Mouse (Mus musculus) forebrain, embryonic 11.5 days (tissue): ENCODE results near the gene Gpr132. TPM values are rescaled to one million over a fixed set of nuclear protein-coding genes. Genes with fewer than 3 reads are reported as not detected.

Source experiments
- ATAC-seq: fragments of 200-750 bp; cut with Nextera tagmentation; replicated peaks from 2 replicates; pipeline ENCODE4 v1.8.0; 2017; ENCODE audit warnings: moderate TSS enrichment; ENCODE audit not compliant: low FRiP score
- DNase-seq: peaks from one replicate; pipeline ENCODE4 v3.0.0-alpha.2; 2017; ENCODE audit warnings: low spot score
- H3K27ac ChIP-seq: fragments of 300-500 bp; sonication (generic); 2 replicates; pipeline ENCODE4 v1.5.1; 2014; ENCODE audit warnings: low read depth, low read length
- H3K27me3 ChIP-seq: fragments of 300-500 bp; sonication (generic); 2 replicates; pipeline ENCODE4 v1.6.1; 2014; ENCODE audit warnings: mild to moderate bottlenecking, low read length, mixed read lengths; ENCODE audit not compliant: control insufficient read depth, insufficient read depth
- H3K36me3 ChIP-seq: fragments of 300-500 bp; sonication (generic); 2 replicates; pipeline ENCODE4 v1.6.1; 2014; ENCODE audit warnings: mild to moderate bottlenecking, low read length, moderate library complexity, mixed read lengths; ENCODE audit not compliant: control insufficient read depth, insufficient read depth
- H3K4me1 ChIP-seq: fragments of 300-500 bp; sonication (generic); replicated peaks from 2 replicates; pipeline ENCODE4 v1.6.1; 2014; ENCODE audit warnings: low read length, mixed read lengths; ENCODE audit not compliant: control insufficient read depth, insufficient read depth
- H3K4me2 ChIP-seq: fragments of 300-500 bp; sonication (generic); 2 replicates; pipeline ENCODE4 v1.6.1; 2014; ENCODE audit warnings: low read depth, mild to moderate bottlenecking, low read length, moderate library complexity, mixed read lengths; ENCODE audit not compliant: severe bottlenecking
- H3K4me3 ChIP-seq: fragments of 300-500 bp; sonication (generic); 2 replicates; pipeline ENCODE4 v1.5.1; 2014; ENCODE audit warnings: low read depth, low read length
- H3K9ac ChIP-seq: fragments of 300-500 bp; sonication (generic); 2 replicates; pipeline ENCODE4 v1.6.1; 2014; ENCODE audit warnings: low read length
- H3K9me3 ChIP-seq: fragments of 300-500 bp; sonication (generic); 2 replicates; pipeline ENCODE4 v1.6.1; 2016; ENCODE audit warnings: low read length, mixed read lengths; ENCODE audit not compliant: control insufficient read depth
- WGBS: fragments of 180-500 bp; shearing (Covaris S2); extraction: QIAGEN DNeasy Blood & Tissue Kit; methylation state at CpG from one replicate; pipeline ENCODE4 v1.1.7; 2014; 5-methylcytosine and 5-hydroxymethylcytosine counted together
- polyA plus RNA-seq: library from polyadenylated mRNA; unstranded; fragments of >200 nt; fragmentation: Nextera tagmentation; extraction: Ambion mirVana; gene quantifications from 2 replicates; pipeline ENCODE4 v1.2.1, GENCODE M21; 2014

Gene Gpr132
- polyA plus RNA-seq, 1 experiment from 2014 or later: not detected

- DNase-seq: no peak
- Histone ChIP-seq H3K4me2 (no peak overlapping the region), H3K9me3 (no peaks in the 10 kb centered on the region), H3K4me3 (no peak overlapping the region), H3K27me3 (peaks cover 29% of the 10 kb centered on the region), H3K36me3 (no peaks in the 10 kb centered on the region), H3K9ac (no peak overlapping the region), H3K27ac (no peak overlapping the region), H3K4me1 (peaks cover 7% of the 10 kb centered on the region)
- ATAC-seq: no peak
- WGBS: 70% methylated on average over 6 of the region's 6 CpGs
Measured at GRCm38 (mm10) chr12:112881301-112881815, 13.3 kb upstream of the Gpr132 start.

- H3K4me3 ChIP-seq: no peak overlapping the region
Measured at GRCm38 (mm10) chr12:112880661-112881060, 12.6 kb upstream of the Gpr132 start.

GRCm38 (mm10) chr12:112879731-112880130 is 11.7 kb upstream of the Gpr132 start:
- DNase-seq (no peak), ATAC-seq (no peak)
- WGBS: 75% methylated on average over 5 of the region's 5 CpGs
- Histone ChIP-seq H3K27ac (no peak overlapping the region), H3K36me3 (no peaks in the 10 kb centered on the region), H3K9me3 (no peaks in the 10 kb centered on the region), H3K27me3 (peaks cover 45% of the 10 kb centered on the region), H3K4me3 (no peak overlapping the region), H3K4me2 (no peak overlapping the region), H3K9ac (no peak overlapping the region), H3K4me1 (peaks cover 11% of the 10 kb centered on the region)

More at GRCm38 (mm10) chr12:112880661-112881060, 12.6 kb upstream of the Gpr132 start:
- Histone ChIP-seq H3K36me3 (no peaks in the 10 kb centered on the region), H3K4me1 (peaks cover 11% of the 10 kb centered on the region), H3K9me3 (no peaks in the 10 kb centered on the region), H3K27ac (no peak overlapping the region), H3K4me2 (no peak overlapping the region), H3K27me3 (peaks cover 36% of the 10 kb centered on the region), H3K9ac (no peak overlapping the region)
- no peak for DNase-seq
- WGBS: 77% methylated on average over 4 of the region's 4 CpGs
- ATAC-seq: no peak

- peak overlapping the region; percentile 39 for H3K9ac ChIP-seq
- ATAC-seq (no peak), DNase-seq (peak; percentile 70)
- peaks cover 15% of the 10 kb centered on the region for H3K4me1 ChIP-seq
- WGBS: under 1% methylated on average over 37 of the region's 37 CpGs
- H3K4me3 ChIP-seq: peak overlapping the region; percentile 32
- peaks cover 60% of the 10 kb centered on the region for H3K27me3 ChIP-seq
- no peaks in the 10 kb centered on the region for H3K9me3 ChIP-seq
- H3K36me3 ChIP-seq: no peaks in the 10 kb centered on the region
- peak overlapping the region; percentile 54 for H3K4me2 ChIP-seq
- H3K27ac ChIP-seq: no peak overlapping the region
Measured at GRCm38 (mm10) chr12:112877607-112878020, 9.6 kb upstream of the Gpr132 start.

GRCm38 (mm10) chr12:112877073-112877576 is 9.1 kb upstream of the Gpr132 start:
- no peak overlapping the region for H3K27ac ChIP-seq
- H3K4me2 ChIP-seq: peak overlapping the region; percentile 54
- H3K9me3 ChIP-seq: no peaks in the 10 kb centered on the region
- H3K36me3 ChIP-seq: no peaks in the 10 kb centered on the region
- peak overlapping the region; percentile 32 for H3K4me3 ChIP-seq
- H3K4me1 ChIP-seq: peaks cover 15% of the 10 kb centered on the region
- peaks cover 60% of the 10 kb centered on the region for H3K27me3 ChIP-seq
- ATAC-seq (no peak), DNase-seq (no peak)
- WGBS: 7% methylated on average over 17 of the region's 17 CpGs
- H3K9ac ChIP-seq: peak overlapping the region; percentile 39

GRCm38 (mm10) chr12:112876332-112877072 is 8.5 kb upstream of the Gpr132 start:
- H3K27ac ChIP-seq: no peak overlapping the region
- H3K9ac ChIP-seq: no peak overlapping the region
- H3K4me2 ChIP-seq: peak overlapping the region; percentile 25
- 5% methylated on average over 28 of the region's 28 CpGs for WGBS
- H3K27me3 ChIP-seq: peaks cover 60% of the 10 kb centered on the region
- DNase-seq (peak; percentile 65), ATAC-seq (peak; percentile 27; the same call in 1 of the 2 replicates)
- H3K4me1 ChIP-seq: peaks cover 15% of the 10 kb centered on the region
- H3K36me3 ChIP-seq: no peaks in the 10 kb centered on the region
- H3K9me3 ChIP-seq: no peaks in the 10 kb centered on the region
- peak overlapping the region; percentile 5; the same call in 1 of the 2 replicates for H3K4me3 ChIP-seq

- peaks cover 15% of the 10 kb centered on the region for H3K4me1 ChIP-seq
- no peak overlapping the region for H3K4me2 ChIP-seq
- WGBS: 26% methylated on average over 16 of the region's 16 CpGs
- no peak overlapping the region for H3K9ac ChIP-seq
- peaks cover 60% of the 10 kb centered on the region for H3K27me3 ChIP-seq
- no peaks in the 10 kb centered on the region for H3K36me3 ChIP-seq
- no peak overlapping the region for H3K4me3 ChIP-seq
- no peak overlapping the region for H3K27ac ChIP-seq
- H3K9me3 ChIP-seq: no peaks in the 10 kb centered on the region
- peak; percentile 93 for DNase-seq
- ATAC-seq: peak; percentile 71
Measured at GRCm38 (mm10) chr12:112875225-112876013, 7.4 kb upstream of the Gpr132 start.

- Histone ChIP-seq H3K27me3 (peaks cover 58% of the 10 kb centered on the region), H3K9ac (peak overlapping the region; percentile 23; the same call in 1 of the 2 replicates), H3K27ac (no peak overlapping the region), H3K36me3 (no peaks in the 10 kb centered on the region), H3K4me1 (peaks cover 16% of the 10 kb centered on the region), H3K4me2 (peak overlapping the region; percentile 47), H3K9me3 (no peaks in the 10 kb centered on the region), H3K4me3 (no peak overlapping the region)
- DNase-seq: no peak
- ATAC-seq: no peak
- 18% methylated on average over 22 of the region's 22 CpGs for WGBS
Measured at GRCm38 (mm10) chr12:112874199-112874598, 6.2 kb upstream of the Gpr132 start.
